Mouse (Mus musculus) megakaryocyte, adult 5-6 weeks (primary cell): ENCODE data around the gene Spag5. TPM values are rescaled to one million over a fixed set of nuclear protein-coding genes. Genes with fewer than 3 reads are reported as not detected.
A peak's percentile ranks its signal among the peaks of the same experiment; 100 is the strongest.

Source experiments
- ATAC-seq: 2 replicates; pipeline ENCODE4 v1.8.0; 2016; ENCODE audit warnings: mild to moderate bottlenecking, inconsistent platforms; ENCODE audit not compliant: poor library complexity, severe bottlenecking
- total RNA-seq, 2 experiments: library from RNA; stranded (forward) in 1 of 2; stranded (reverse) in 1 of 2; fragments of 153-499, 151-499 nt in 1 of 2; fragments of 221-1000, 200-1000 nt in 1 of 2; gene quantifications; 2 replicates each; pipeline versions ENCODE4 v1.2.3 to v1.2.4; 2015 to 2017

Spag5 gene
- total RNA-seq, 2 experiments from 2014 or later = 31.6 to 60.7 TPM

DNA sequence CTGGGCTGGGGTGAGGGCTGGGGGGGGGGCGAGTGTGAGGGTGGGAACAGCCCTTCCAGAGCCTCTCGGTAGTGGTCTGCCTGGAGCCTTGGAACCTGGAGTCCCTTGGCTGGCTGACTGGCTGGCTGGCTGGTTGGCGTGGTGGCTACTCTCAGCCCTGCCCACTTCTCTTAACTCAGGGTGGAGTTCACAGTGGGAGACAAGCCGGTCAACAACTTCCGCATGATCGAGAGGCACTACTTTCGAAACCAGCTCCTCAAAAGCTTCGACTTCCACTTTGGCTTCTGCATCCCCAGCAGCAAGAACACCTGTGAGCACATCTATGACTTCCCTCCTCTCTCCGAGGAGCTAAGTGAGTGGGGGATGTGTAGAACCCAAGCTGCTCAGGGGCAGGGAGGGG lies 46.6 kb downstream of the Spag5 start:
- ATAC-seq = peak; percentile 53

GRCm38 (mm10) chr11:78348474-78348873 lies 47.1 kb downstream of the Spag5 start:
- no peak for ATAC-seq

- peak; percentile 38 for ATAC-seq
Measured at GRCm38 (mm10) chr11:78349441-78350358, 48.4 kb downstream of the Spag5 start.

GRCm38 (mm10) chr11:78353081-78353480 lies 51.8 kb downstream of the Spag5 start:
- peak; percentile 83 for ATAC-seq

DNA sequence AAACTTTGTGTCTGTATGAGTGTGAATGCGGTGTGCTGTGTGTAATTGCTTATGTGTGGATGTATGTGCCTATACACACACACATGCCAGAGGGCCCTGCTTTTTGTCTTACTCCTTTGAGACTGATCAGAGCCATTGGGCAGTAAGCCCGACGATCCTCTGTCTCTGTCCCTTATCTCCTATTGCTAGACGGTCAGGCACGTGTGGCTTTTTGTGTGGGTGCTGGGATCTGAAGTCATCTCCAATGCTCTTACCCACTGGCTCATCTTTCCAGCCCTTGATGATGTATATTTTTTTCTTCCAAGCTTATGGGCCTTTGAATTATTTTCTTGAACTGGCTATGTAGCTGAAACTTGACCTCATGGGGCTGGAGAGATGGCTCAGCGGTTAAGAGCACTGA lies 53.6 kb downstream of the Spag5 start:
- no peak for ATAC-seq

DNA sequence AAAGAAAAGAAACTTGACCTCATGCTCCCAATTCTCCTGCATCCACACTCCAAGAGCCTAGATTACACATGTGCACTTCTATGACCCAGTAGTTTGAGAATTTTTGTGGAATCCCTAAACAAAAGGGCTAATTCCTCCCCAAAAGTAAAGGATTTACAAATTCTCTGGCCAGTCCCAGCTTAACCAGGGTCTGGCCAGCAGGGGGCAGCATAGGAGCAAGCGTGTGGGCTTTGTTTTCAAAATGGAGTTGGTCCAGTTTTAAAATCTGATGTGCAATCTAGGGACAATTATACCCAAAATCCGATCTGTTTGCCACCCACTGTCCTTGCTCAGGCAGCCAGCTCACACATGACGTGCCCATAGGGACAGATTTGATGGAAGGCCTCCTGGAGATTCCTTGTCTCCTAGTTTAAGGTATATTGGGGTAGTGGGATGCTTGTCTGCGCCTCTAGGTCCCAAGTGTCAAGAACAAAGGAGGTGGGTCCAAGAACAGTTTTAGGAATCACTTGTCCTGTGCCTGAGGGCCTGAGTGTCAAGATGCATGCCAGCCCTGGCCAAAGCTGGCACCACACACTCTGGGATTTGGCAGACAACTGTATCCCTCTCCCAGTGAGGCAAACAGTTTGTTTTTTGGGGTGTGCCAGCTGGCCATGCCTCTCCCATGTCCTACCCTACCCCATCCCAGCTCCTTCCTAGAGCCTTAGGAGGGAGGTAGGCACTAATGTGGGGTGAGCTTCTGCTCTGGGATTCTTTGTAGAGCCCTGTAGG lies 54.3 kb downstream of the Spag5 start:
- peak; percentile 25; the same call in 1 of the 2 replicates for ATAC-seq

- no peak for ATAC-seq
Measured at GRCm38 (mm10) chr11:78358330-78359007, 57.1 kb downstream of the Spag5 start.

- ATAC-seq = peak; percentile 91
Measured at GRCm38 (mm10) chr11:78360125-78360788, 58.9 kb downstream of the Spag5 start.

DNA sequence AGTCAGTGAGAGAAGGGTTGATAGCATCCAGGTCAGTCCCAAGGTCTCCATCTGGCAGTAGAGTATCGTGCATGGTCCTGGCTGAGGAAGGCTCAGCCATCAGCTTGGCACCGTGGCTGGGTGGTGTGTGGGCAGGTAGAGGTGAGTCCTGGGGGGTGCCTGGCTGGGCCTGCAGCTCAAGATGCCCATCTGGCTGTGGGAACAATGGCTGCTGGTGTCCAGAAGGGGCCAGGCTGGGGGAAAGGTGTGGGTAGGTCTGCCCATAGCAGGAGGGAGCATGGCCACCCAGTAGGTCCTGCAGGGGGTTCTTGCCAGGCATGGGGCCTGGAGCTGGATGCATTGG lies 59.4 kb downstream of the Spag5 start:
- ATAC-seq = peak; percentile 15; the same call in 1 of the 2 replicates

DNA sequence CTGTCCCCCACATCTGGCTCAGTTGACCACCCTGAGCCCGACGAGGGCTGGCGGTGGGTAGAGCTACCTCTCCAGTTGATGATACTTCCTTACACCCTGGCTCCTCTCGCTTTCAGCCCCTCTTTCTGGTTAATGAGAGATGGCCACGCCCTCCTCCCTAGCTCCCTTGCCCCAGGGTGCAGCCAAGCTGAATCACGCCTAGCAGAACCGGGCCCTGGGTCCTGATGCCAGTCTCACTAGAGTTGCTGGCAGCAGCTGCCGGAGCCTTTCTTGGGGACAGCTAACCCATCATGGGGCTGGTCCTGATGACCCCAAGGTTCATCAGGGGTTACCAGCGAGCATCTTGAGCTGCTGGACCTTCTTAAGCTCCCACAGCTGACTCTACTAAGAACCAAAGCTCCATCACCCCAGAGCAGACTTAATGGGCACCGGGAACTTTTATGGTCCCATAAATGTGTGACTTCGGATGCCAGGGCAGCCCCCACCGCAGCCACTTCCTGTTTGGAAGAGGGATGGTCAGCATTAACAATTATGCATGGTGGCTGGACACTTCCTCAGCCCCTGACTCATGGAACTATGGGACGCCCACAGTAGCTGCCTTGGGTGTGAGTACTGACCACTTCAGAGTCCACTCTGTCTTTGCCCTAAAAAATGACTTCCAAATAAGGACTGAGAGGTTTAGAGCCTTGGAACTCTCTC lies 62.1 kb downstream of the Spag5 start:
- ATAC-seq = no peak

- no peak for ATAC-seq
Measured at GRCm38 (mm10) chr11:78364103-78364502, 62.8 kb downstream of the Spag5 start.

GRCm38 (mm10) chr11:78367456-78368225 lies 66.3 kb downstream of the Spag5 start:
- ATAC-seq = no peak

DNA sequence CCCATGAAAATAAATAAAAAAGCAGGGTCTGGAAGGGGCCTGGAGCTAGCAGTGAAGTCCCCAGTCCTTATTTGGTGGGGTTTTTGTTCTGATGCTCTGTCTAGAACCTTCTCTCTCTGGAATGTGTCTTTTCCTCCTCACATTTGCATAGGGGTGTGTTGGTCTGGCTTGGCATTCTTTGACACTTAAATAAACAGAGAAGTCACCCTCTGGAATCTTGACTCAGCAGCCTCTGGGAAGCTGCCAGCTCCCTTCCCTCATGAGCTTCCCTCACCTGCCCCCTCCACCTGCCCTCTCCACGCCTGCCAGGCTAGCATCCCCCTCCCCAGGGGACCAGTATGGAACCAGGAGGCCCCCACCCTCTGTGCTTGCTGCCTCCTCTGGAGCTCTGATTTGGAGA lies 69.1 kb downstream of the Spag5 start:
- ATAC-seq = no peak

- no peak for ATAC-seq
Measured at GRCm38 (mm10) chr11:78371711-78372110, 70.4 kb downstream of the Spag5 start.

Other genes with a start within 250 kb of the Spag5 start
- gene Eral1, start 221.1 kb upstream of the Spag5 start, total RNA-seq (2015) = 14.1 and 19.2 TPM in 2 replicates
- 20.9 and 22.1 TPM in 2 replicates for gene Eral1, start 221.1 kb upstream of the Spag5 start, total RNA-seq (2017)
- gene Fam222b, start 206.9 kb upstream of the Spag5 start, total RNA-seq (2015) = 24.0 and 28.2 TPM in 2 replicates
- gene Fam222b, start 206.9 kb upstream of the Spag5 start, total RNA-seq (2017) = 8.5 and 9.1 TPM in 2 replicates
- 1.3 TPM in 2 replicates for gene Traf4, start 135.9 kb upstream of the Spag5 start, total RNA-seq (2015)
- gene Traf4, start 135.9 kb upstream of the Spag5 start, total RNA-seq (2017) = 0.51 and 2.2 TPM in 2 replicates
- gene Nek8, start 124.9 kb upstream of the Spag5 start, total RNA-seq (2015) = 2.4 and 8.6 TPM in 2 replicates
- 2.1 and 6.9 TPM in 2 replicates for gene Nek8, start 124.9 kb upstream of the Spag5 start, total RNA-seq (2017)
- gene Tlcd1, start 124.8 kb upstream of the Spag5 start, total RNA-seq (2015) = 0.76 and 2.8 TPM in 2 replicates
- 1.0 and 1.3 TPM in 2 replicates for gene Tlcd1, start 124.8 kb upstream of the Spag5 start, total RNA-seq (2017)
- 2,467 and 2,664 TPM in 2 replicates for gene Rpl23a, start 117.9 kb upstream of the Spag5 start, total RNA-seq (2015)
- gene Rpl23a, start 117.9 kb upstream of the Spag5 start, total RNA-seq (2017) = 2,641 and 2,675 TPM in 2 replicates
- gene Rab34, start 113.1 kb upstream of the Spag5 start, total RNA-seq (2015) = not detected in 2 replicates
- 1.3 TPM in 1 of 2 replicates, not detected in the other for gene Rab34, start 113.1 kb upstream of the Spag5 start, total RNA-seq (2017)
- 0.62 and 1.6 TPM in 2 replicates for gene Proca1, start 108.1 kb upstream of the Spag5 start, total RNA-seq (2015)
- 1.1 and 1.3 TPM in 2 replicates for gene Proca1, start 108.1 kb upstream of the Spag5 start, total RNA-seq (2017)
- 64.3 and 75.1 TPM in 2 replicates for gene Sdf2, start 55.8 kb upstream of the Spag5 start, total RNA-seq (2015)
- gene Sdf2, start 55.8 kb upstream of the Spag5 start, total RNA-seq (2017) = 44.1 and 50.1 TPM in 2 replicates
- gene Supt6, start 55.5 kb upstream of the Spag5 start, total RNA-seq (2015) = 28.3 and 28.7 TPM in 2 replicates
- gene Supt6, start 55.5 kb upstream of the Spag5 start, total RNA-seq (2017) = 27.2 and 36.4 TPM in 2 replicates
- gene 2610507B11Rik, start 39.8 kb upstream of the Spag5 start, total RNA-seq (2015) = 33.7 and 43.5 TPM in 2 replicates
- gene 2610507B11Rik, start 39.8 kb upstream of the Spag5 start, total RNA-seq (2017) = 54.6 and 57.2 TPM in 2 replicates
- gene BC030499, start 10.7 kb upstream of the Spag5 start, total RNA-seq (2015) = 0.56 TPM in 1 of 2 replicates, not detected in the other
- 0.18 and 0.77 TPM in 2 replicates for gene BC030499, start 10.7 kb upstream of the Spag5 start, total RNA-seq (2017)
- gene Aldoc, start 21.4 kb downstream of the Spag5 start, total RNA-seq (2015) = 0.62 and 1.7 TPM in 2 replicates
- gene Aldoc, start 21.4 kb downstream of the Spag5 start, total RNA-seq (2017) = 1.0 and 1.6 TPM in 2 replicates
- 31.8 and 33.5 TPM in 2 replicates for gene Pigs, start 26.9 kb downstream of the Spag5 start, total RNA-seq (2015)
- 21.5 and 22.4 TPM in 2 replicates for gene Pigs, start 26.9 kb downstream of the Spag5 start, total RNA-seq (2017)
- 94.0 and 96.6 TPM in 2 replicates for gene Unc119, start 42.0 kb downstream of the Spag5 start, total RNA-seq (2015)
- gene Unc119, start 42.0 kb downstream of the Spag5 start, total RNA-seq (2017) = 54.2 and 56.7 TPM in 2 replicates
- not detected in 2 replicates for gene Foxn1, start 85.0 kb downstream of the Spag5 start, total RNA-seq (2015)
- gene Foxn1, start 85.0 kb downstream of the Spag5 start, total RNA-seq (2017) = not detected in 2 replicates
- gene Slc13a2, start 120.7 kb downstream of the Spag5 start, total RNA-seq (2015) = 0.51 TPM in 1 of 2 replicates, not detected in the other
- not detected in 2 replicates for gene Slc13a2, start 120.7 kb downstream of the Spag5 start, total RNA-seq (2017)
- gene Slc46a1, start 164.2 kb downstream of the Spag5 start, total RNA-seq (2015) = 0.46 TPM in 1 of 2 replicates, not detected in the other
- gene Slc46a1, start 164.2 kb downstream of the Spag5 start, total RNA-seq (2017) = 0.33 and 0.77 TPM in 2 replicates
- 0.23 TPM in 1 of 2 replicates, not detected in the other for gene Sarm1, start 196.2 kb downstream of the Spag5 start, total RNA-seq (2015)
- not detected in 2 replicates for gene Sarm1, start 196.2 kb downstream of the Spag5 start, total RNA-seq (2017)
- gene Vtn, start 197.6 kb downstream of the Spag5 start, total RNA-seq (2015) = not detected in 2 replicates
- not detected in 2 replicates for gene Vtn, start 197.6 kb downstream of the Spag5 start, total RNA-seq (2017)
- gene Sebox, start 201.9 kb downstream of the Spag5 start, total RNA-seq (2015) = not detected in 2 replicates
- not detected in 2 replicates for gene Sebox, start 201.9 kb downstream of the Spag5 start, total RNA-seq (2017)
- 18.5 and 24.4 TPM in 2 replicates for gene Tmem199, start 210.6 kb downstream of the Spag5 start, total RNA-seq (2015)
- gene Tmem199, start 210.6 kb downstream of the Spag5 start, total RNA-seq (2017) = 26.1 and 27.3 TPM in 2 replicates
- 13.4 and 22.4 TPM in 2 replicates for gene Poldip2, start 210.7 kb downstream of the Spag5 start, total RNA-seq (2015)
- 15.9 and 23.1 TPM in 2 replicates for gene Poldip2, start 210.7 kb downstream of the Spag5 start, total RNA-seq (2017)
- gene Tnfaip1, start 234.8 kb downstream of the Spag5 start, total RNA-seq (2015) = 13.2 and 13.4 TPM in 2 replicates
- 6.8 and 10.2 TPM in 2 replicates for gene Tnfaip1, start 234.8 kb downstream of the Spag5 start, total RNA-seq (2017)
- 80.0 and 89.7 TPM in 2 replicates for gene Ift20, start 234.8 kb downstream of the Spag5 start, total RNA-seq (2015)
- 96.0 and 119 TPM in 2 replicates for gene Ift20, start 234.8 kb downstream of the Spag5 start, total RNA-seq (2017)
- gene Tmem97, start 249.2 kb downstream of the Spag5 start, total RNA-seq (2015) = 24.9 and 25.6 TPM in 2 replicates
- gene Tmem97, start 249.2 kb downstream of the Spag5 start, total RNA-seq (2017) = 12.2 and 18.0 TPM in 2 replicates